In genomic region chr10:117166785-117167425, GRCm38 (mm10) we compare ENCODE assay signal across 20 mouse cellular contexts. TPM values are rescaled to one million over a fixed set of nuclear protein-coding genes. Genes with fewer than 3 reads are reported as not detected.
DNase-seq lines count a peak whose midpoint lies in the region; ATAC-seq and TF ChIP-seq lines count a peak whose summit lies in the region.
"Had no signal": no experiment of that assay in that cellular context is flagged by ENCODE, and none has a peak within 500 bp of the region (broad histone marks: within the 10 kb centered on the region; RNA-seq: fewer than 3 reads in every experiment).

No protein-coding gene starts in this region.

- no peak for DNase-seq in ES-E14 (ENCODE audit: low read depth, low spot score)
- no peak for DNase-seq in forebrain, embryonic 14.5 days (ENCODE audit: low spot score)
- DNase-seq in left cerebral cortex, postnatal 36 days (ENCODE audit: low spot score in 2 of 2), result no peak
- no peak for DNase-seq in urinary bladder, postnatal 36 days (ENCODE audit: low spot score in 2 of 2)
- DNase-seq: cerebellum, adult 18-20 months; gastrocnemius, postnatal 14 days; kidney, adult 11 months; kidney, postnatal 4 days; lung, postnatal 10 days; retina, postnatal 1 day; thymus, postnatal 14 days had no signal

- H3K4me3 ChIP-seq in intestine, embryonic 16.5 days (ENCODE audit: low read length), result no peak overlapping the region
- no peak overlapping the region for H3K4me3 ChIP-seq in intestine, postnatal 0 days (ENCODE audit: low read depth, low read length)
- no peak overlapping the region for H3K4me3 ChIP-seq in ES-E14 (ENCODE audit: insufficient read depth in 1 of 2, low read depth in 1 of 2, low read length in 2 of 2, poor library complexity in 1 of 2, severe bottlenecking in 1 of 2)
- H3K4me3 ChIP-seq in liver, embryonic 15.5 days (replicated peaks), result peak overlapping the region; percentile 32
- H3K4me3 ChIP-seq in forebrain, embryonic 14.5 days (ENCODE audit: low read depth, low read length), result no peak overlapping the region
- H3K4me3 ChIP-seq: embryonic facial prominence, embryonic 13.5 days; neural tube, embryonic 15.5 days had no signal

- H3K27ac ChIP-seq in intestine, embryonic 16.5 days (ENCODE audit: low read length), result no peak overlapping the region
- H3K27ac ChIP-seq in intestine, postnatal 0 days (ENCODE audit: low read depth, low read length), result no peak overlapping the region
- peak overlapping the region; percentile 14; the same call in 1 of the 2 replicates for H3K27ac ChIP-seq in ES-E14 (ENCODE audit: insufficient read depth, low read depth, low read length, poor library complexity, severe bottlenecking)
- peak overlapping the region; percentile 89 for H3K27ac ChIP-seq in liver, embryonic 15.5 days (replicated peaks)
- H3K27ac ChIP-seq in forebrain, embryonic 14.5 days (ENCODE audit: low read depth, low read length), result no peak overlapping the region
- H3K27ac ChIP-seq: embryonic facial prominence, embryonic 13.5 days; hindbrain, embryonic 14.5 days; neural tube, embryonic 15.5 days had no signal

- H3K9me3 ChIP-seq in intestine, embryonic 16.5 days (ENCODE audit: control insufficient read depth, low read length), result no peaks in the 10 kb centered on the region
- H3K9me3 ChIP-seq in intestine, postnatal 0 days (ENCODE audit: control insufficient read depth), result no peaks in the 10 kb centered on the region
- H3K9me3 ChIP-seq in ES-E14 (ENCODE audit: control insufficient read depth, insufficient read depth, low read depth, low read length), result no peaks in the 10 kb centered on the region
- H3K9me3 ChIP-seq in liver, embryonic 15.5 days (replicated peaks), result no peaks in the 10 kb centered on the region
- no peaks in the 10 kb centered on the region for H3K9me3 ChIP-seq in forebrain, embryonic 14.5 days (replicated peaks; ENCODE audit: control insufficient read depth, low read length)
- H3K9me3 ChIP-seq: embryonic facial prominence, embryonic 13.5 days; neural tube, embryonic 15.5 days had no signal

- WGBS in intestine, embryonic 16.5 days, result 79% methylated on average over 11 of the region's 11 CpGs
- WGBS in intestine, postnatal 0 days, result 73% methylated on average over 11 of the region's 11 CpGs
- WGBS in liver, embryonic 15.5 days (ENCODE audit: insufficient replicate concordance), result 68% methylated on average over 11 of the region's 11 CpGs
- WGBS in forebrain, embryonic 14.5 days, result 91% methylated on average over 11 of the region's 11 CpGs

- in situ Hi-C loops in ES-E14 (cut with MboI; ENCODE audit: low sequenced_read_pairs in 2 of 2, unreplicated experiment in 2 of 2), result no loop called here

- intact Hi-C loops in left cerebral cortex, postnatal 36 days (cut with DNase I), result no loop called here

- TF ChIP-seq CTCF in intestine, postnatal 0 days (IDR thresholded peaks at IDR 0.05; ENCODE audit: low read depth), result no peak

- H3K4me2 ChIP-seq in intestine, embryonic 16.5 days (ENCODE audit: low read depth, low read length), result no peak overlapping the region
- no peak overlapping the region for H3K4me2 ChIP-seq in intestine, postnatal 0 days (replicated peaks; ENCODE audit: low read depth)
- H3K4me2 ChIP-seq in liver, embryonic 15.5 days, result peak overlapping the region; percentile 62
- H3K4me2 ChIP-seq in forebrain, embryonic 14.5 days (ENCODE audit: low read length), result no peak overlapping the region
- H3K4me2 ChIP-seq: embryonic facial prominence, embryonic 13.5 days; hindbrain, embryonic 14.5 days; midbrain, embryonic 11.5 days; neural tube, embryonic 15.5 days had no signal

- ATAC-seq in intestine, embryonic 16.5 days, result 0 out of 2 replicates have a peak, but pooled peaks have one; percentile 11
- no peak for ATAC-seq in intestine, postnatal 0 days
- peak; percentile 58; the same call in 1 of the 2 replicates for ATAC-seq in common myeloid progenitor, adult 5-6 weeks (replicated peaks; ENCODE audit: low read depth, poor library complexity, severe bottlenecking)
- ATAC-seq in liver, embryonic 15.5 days (ENCODE audit: insufficient read depth), result peak; percentile 96
- ATAC-seq in forebrain, embryonic 14.5 days, result no peak
- ATAC-seq: Patski had no signal

- no peaks in the 10 kb centered on the region for H3K36me3 ChIP-seq in intestine, embryonic 16.5 days (ENCODE audit: control insufficient read depth, insufficient read depth, low read length)
- no peaks in the 10 kb centered on the region for H3K36me3 ChIP-seq in intestine, postnatal 0 days (ENCODE audit: control insufficient read depth, insufficient read depth)
- no peaks in the 10 kb centered on the region for H3K36me3 ChIP-seq in ES-E14 (ENCODE audit: control insufficient read depth, insufficient read depth, low read length, poor library complexity, severe bottlenecking)
- H3K36me3 ChIP-seq in liver, embryonic 15.5 days (replicated peaks), result no peaks in the 10 kb centered on the region
- H3K36me3 ChIP-seq in forebrain, embryonic 14.5 days (ENCODE audit: control insufficient read depth, insufficient read depth, low read length), result no peaks in the 10 kb centered on the region
- H3K36me3 ChIP-seq: embryonic facial prominence, embryonic 13.5 days; neural tube, embryonic 15.5 days had no signal

- H3K27me3 ChIP-seq in intestine, embryonic 16.5 days (replicated peaks; ENCODE audit: control insufficient read depth, insufficient read depth, low read length), result no peaks in the 10 kb centered on the region
- no peaks in the 10 kb centered on the region for H3K27me3 ChIP-seq in intestine, postnatal 0 days (replicated peaks; ENCODE audit: control insufficient read depth, insufficient read depth, low read length)
- peaks cover 17% of the 10 kb centered on the region for H3K27me3 ChIP-seq in liver, embryonic 15.5 days
- H3K27me3 ChIP-seq in forebrain, embryonic 14.5 days (replicated peaks; ENCODE audit: control insufficient read depth, insufficient read depth, low read length), result no peaks in the 10 kb centered on the region
- H3K27me3 ChIP-seq: embryonic facial prominence, embryonic 13.5 days; neural tube, embryonic 15.5 days; Patski had no signal

- H3K4me1 ChIP-seq in intestine, embryonic 16.5 days (ENCODE audit: control insufficient read depth, insufficient read depth, low read length), result peaks cover 1% of the 10 kb centered on the region
- no peaks in the 10 kb centered on the region for H3K4me1 ChIP-seq in intestine, postnatal 0 days (replicated peaks; ENCODE audit: control insufficient read depth, insufficient read depth, low read length)
- H3K4me1 ChIP-seq in ES-E14 (ENCODE audit: control insufficient read depth in 2 of 2, insufficient read depth in 2 of 2, low read length in 2 of 2, poor library complexity in 1 of 2), result no peaks in the 10 kb centered on the region
- H3K4me1 ChIP-seq in liver, embryonic 15.5 days (replicated peaks), result peaks cover 44% of the 10 kb centered on the region
- no peaks in the 10 kb centered on the region for H3K4me1 ChIP-seq in forebrain, embryonic 14.5 days (ENCODE audit: control insufficient read depth, insufficient read depth, low read length)
- H3K4me1 ChIP-seq: neural tube, embryonic 15.5 days had no signal

- no peak overlapping the region for H3K9ac ChIP-seq in intestine, embryonic 16.5 days (ENCODE audit: low read depth, low read length)
- no peak overlapping the region for H3K9ac ChIP-seq in intestine, postnatal 0 days (ENCODE audit: low read depth, low read length)
- no peak overlapping the region for H3K9ac ChIP-seq in ES-E14 (ENCODE audit: insufficient read depth, low read depth, low read length, poor library complexity, severe bottlenecking)
- H3K9ac ChIP-seq in liver, embryonic 15.5 days, result peak overlapping the region; percentile 27; the same call in 1 of the 2 replicates
- H3K9ac ChIP-seq in forebrain, embryonic 14.5 days (ENCODE audit: low read length), result no peak overlapping the region
- H3K9ac ChIP-seq: embryonic facial prominence, embryonic 13.5 days; hindbrain, embryonic 14.5 days; neural tube, embryonic 15.5 days had no signal

TF ChIP-seq in ES-E14, 5 proteins besides CTCF, POLR2A, EP300 and RAD21:
- TF ChIP-seq MAFK (IDR thresholded peaks at IDR 0.05; ENCODE audit: insufficient read depth, low read depth, low read length), result peak; percentile 91
- TF ChIP-seq HCFC1 (IDR thresholded peaks at IDR 0.05; ENCODE audit: borderline replicate concordance, insufficient read depth, low read length), result no peak

RNA-seq across cellular contexts. Expression of gene Frs2, which starts 18.6 kb away (rescaled TPM):
- 13.9 and 15.6 TPM in 2 replicates for polyA plus RNA-seq in intestine, embryonic 16.5 days (2015; fragmentation: Nextera tagmentation; extraction: Ambion mirVana)
- 17.9 and 18.5 TPM in 2 replicates for polyA plus RNA-seq in intestine, postnatal 0 days (2015; fragmentation: Nextera tagmentation; extraction: Ambion mirVana)
- 11.7 and 17.3 TPM in 2 replicates for total RNA-seq in ES-E14 (2012; rRNA removed)
- total RNA-seq in common myeloid progenitor, adult 5-6 weeks (2017), result 17.5 and 24.8 TPM in 2 replicates
- 6.9 and 7.5 TPM in 2 replicates for polyA plus RNA-seq in liver, embryonic 15.5 days (2015; fragmentation: Nextera tagmentation; extraction: Ambion mirVana)
- 27.2 and 28.5 TPM in 2 replicates for polyA plus RNA-seq in forebrain, embryonic 14.5 days (2014; fragmentation: Nextera tagmentation; extraction: Ambion mirVana)
- total RNA-seq in left cerebral cortex, postnatal 36 days (2021), result 10 to 100 TPM; 33.2 to 35.6 TPM

RNA-seq across cellular contexts. Expression of gene Yeats4, which starts 57.4 kb away (rescaled TPM):
- polyA plus RNA-seq in intestine, embryonic 16.5 days (2015; fragmentation: Nextera tagmentation; extraction: Ambion mirVana), result 52.2 and 54.8 TPM in 2 replicates
- polyA plus RNA-seq in intestine, postnatal 0 days (2015; fragmentation: Nextera tagmentation; extraction: Ambion mirVana), result 41.6 and 43.5 TPM in 2 replicates
- 39.7 and 47.3 TPM in 2 replicates for total RNA-seq in ES-E14 (2012; rRNA removed)
- total RNA-seq in common myeloid progenitor, adult 5-6 weeks (2017), result 174 and 192 TPM in 2 replicates
- 34.3 and 35.7 TPM in 2 replicates for polyA plus RNA-seq in liver, embryonic 15.5 days (2015; fragmentation: Nextera tagmentation; extraction: Ambion mirVana)
- 128 and 143 TPM in 2 replicates for polyA plus RNA-seq in forebrain, embryonic 14.5 days (2014; fragmentation: Nextera tagmentation; extraction: Ambion mirVana)
- total RNA-seq in left cerebral cortex, postnatal 36 days (2021), result 10 to 100 TPM; 50.7 to 54.0 TPM

Comparison
In these comparisons a context has a peak if more than half of its experiments do, and no peak if none do; other contexts are left out.
1. ATAC-seq: peak in intestine, embryonic 16.5 days (single experiment), common myeloid progenitor, adult 5-6 weeks (single experiment) and liver, embryonic 15.5 days (single experiment); none in intestine, postnatal 0 days (single experiment) and forebrain, embryonic 14.5 days (single experiment).
2. H3K27ac ChIP-seq: peak in ES-E14 (single experiment) and liver, embryonic 15.5 days (single experiment); none in intestine, embryonic 16.5 days (single experiment), intestine, postnatal 0 days (single experiment) and forebrain, embryonic 14.5 days (single experiment).